Mouse (Mus musculus): ENCODE data around the gene Lsg1. TPM values are rescaled to one million over a fixed set of nuclear protein-coding genes. Genes with fewer than 3 reads are reported as not detected.

Lsg1 gene
- polyA plus RNA-seq, 1 experiment, result 11.9 TPM

DNA sequence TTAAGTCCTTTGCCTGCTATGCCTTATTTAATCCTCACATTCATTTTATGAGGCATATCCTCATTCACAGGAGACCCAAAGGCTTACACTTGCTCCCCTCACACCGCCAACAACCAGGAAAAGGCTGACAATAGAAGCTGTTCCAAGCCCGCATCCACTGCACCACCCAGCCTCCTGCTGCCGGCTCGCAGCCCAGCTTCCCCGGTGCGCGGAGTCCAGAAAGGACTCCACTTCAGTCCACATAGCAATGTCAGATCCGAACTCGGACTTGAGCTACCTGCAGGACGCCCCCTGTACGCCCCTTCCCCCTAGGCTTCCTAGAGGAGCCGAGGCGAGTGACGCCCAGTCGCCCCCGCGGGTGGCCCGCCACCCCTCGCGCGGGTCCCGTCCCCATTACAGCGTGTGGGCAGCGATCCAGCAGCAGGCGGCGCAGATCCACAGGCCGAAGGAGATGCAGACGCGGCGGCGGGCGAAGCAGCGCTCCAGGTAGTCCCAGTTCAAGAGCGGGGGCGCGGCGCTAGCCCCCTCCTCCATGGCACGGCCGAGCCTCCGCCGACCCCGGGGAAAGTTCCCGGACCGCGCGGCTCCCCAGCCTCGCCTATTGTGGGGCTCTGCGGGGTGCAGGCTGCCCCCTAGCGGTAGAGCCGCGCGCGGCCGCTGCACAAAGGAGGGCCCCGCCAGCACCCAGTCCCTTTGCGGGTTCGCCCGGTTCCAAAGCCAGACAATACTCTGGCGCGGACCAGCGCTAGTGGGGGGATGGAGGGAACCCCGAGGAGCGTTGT lies 37.2 kb downstream of the Lsg1 start:
- H3K36me3 ChIP-seq (ENCODE audit: control insufficient read depth, insufficient read depth, low read length), result no peaks in the 10 kb centered on the region
- TF ChIP-seq POLR2A (IDR thresholded peaks at IDR 0.05; ENCODE audit: control insufficient read depth, low read depth, low read length) (no peak), CTCF (IDR thresholded peaks at IDR 0.05; ENCODE audit: control insufficient read depth, insufficient read depth, insufficient replicate concordance, low read depth, low read length) (peak; percentile 71)
- peak overlapping the region; percentile 89 for H3K4me3 ChIP-seq (ENCODE audit: control insufficient read depth, low read depth, low read length)
- peaks cover 13% of the 10 kb centered on the region for H3K4me1 ChIP-seq (ENCODE audit: control insufficient read depth, insufficient read depth, low read length)
- no peak overlapping the region for H3K27ac ChIP-seq (ENCODE audit: control insufficient read depth, insufficient read depth, low read depth, low read length)
- no peaks in the 10 kb centered on the region for H3K27me3 ChIP-seq (ENCODE audit: control insufficient read depth, insufficient read depth, low read length)

GRCm38 (mm10) chr16:30549516-30549915 lies 37.9 kb downstream of the Lsg1 start:
- no peak overlapping the region for H3K27ac ChIP-seq (ENCODE audit: control insufficient read depth, insufficient read depth, low read depth, low read length)

DNA sequence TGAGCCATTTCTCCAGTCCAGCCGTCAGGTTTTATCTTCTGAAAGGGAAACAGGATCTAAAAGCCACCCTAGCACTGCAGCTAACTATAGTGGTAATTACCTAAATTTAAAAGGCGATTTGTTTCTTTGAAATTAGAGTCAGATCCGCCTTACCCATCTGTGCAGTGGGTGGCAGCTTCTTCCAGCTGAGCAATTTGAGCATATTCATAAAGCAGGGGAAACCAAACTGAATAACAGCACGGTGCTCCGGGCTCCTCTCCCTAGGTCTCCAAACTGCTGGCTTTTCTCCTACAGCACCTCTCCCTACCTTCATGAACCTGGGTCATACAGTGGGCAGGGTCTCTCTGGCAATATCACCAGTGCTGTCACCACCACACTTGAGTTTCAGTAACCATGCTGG lies 39.1 kb downstream of the Lsg1 start:
- H3K4me3 ChIP-seq (ENCODE audit: control insufficient read depth, low read depth, low read length), result no peak overlapping the region
- TF ChIP-seq CTCF (IDR thresholded peaks at IDR 0.05; ENCODE audit: control insufficient read depth, insufficient read depth, insufficient replicate concordance, low read depth, low read length) (no peak), POLR2A (IDR thresholded peaks at IDR 0.05; ENCODE audit: control insufficient read depth, low read depth, low read length) (no peak)
- H3K27me3 ChIP-seq (ENCODE audit: control insufficient read depth, insufficient read depth, low read length), result no peaks in the 10 kb centered on the region

More at GRCm38 (mm10) chr16:30549516-30549915, 37.9 kb downstream of the Lsg1 start:
- Histone ChIP-seq H3K36me3 (ENCODE audit: control insufficient read depth, insufficient read depth, low read length) (no peaks in the 10 kb centered on the region), H3K4me3 (ENCODE audit: control insufficient read depth, low read depth, low read length) (no peak overlapping the region; the same call in 1 of the 2 replicates), H3K27me3 (ENCODE audit: control insufficient read depth, insufficient read depth, low read length) (no peaks in the 10 kb centered on the region), H3K4me1 (ENCODE audit: control insufficient read depth, insufficient read depth, low read length) (peaks cover 13% of the 10 kb centered on the region)
- TF ChIP-seq CTCF (IDR thresholded peaks at IDR 0.05; ENCODE audit: control insufficient read depth, insufficient read depth, insufficient replicate concordance, low read depth, low read length), result no peak

DNA sequence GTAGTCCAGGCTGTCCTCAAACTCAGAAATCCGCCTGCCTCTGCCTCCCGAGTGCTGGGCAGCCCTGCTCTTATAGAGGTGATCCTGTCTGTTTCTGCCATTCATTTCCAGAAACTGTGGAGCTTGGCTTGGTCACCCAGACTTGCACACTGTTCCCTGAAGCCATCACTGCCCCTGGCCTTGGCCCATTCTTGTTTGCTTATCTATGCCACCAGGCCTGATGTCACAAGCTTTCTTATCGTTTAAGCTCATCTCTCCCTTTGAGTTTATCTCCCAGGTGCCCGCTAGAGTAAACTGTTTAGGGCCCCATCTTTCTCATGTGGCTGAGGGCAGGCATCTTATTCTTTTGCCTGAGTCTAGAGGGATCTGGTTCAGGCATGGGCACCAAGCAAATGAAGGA lies 42.7 kb downstream of the Lsg1 start:
- TF ChIP-seq POLR2A (IDR thresholded peaks at IDR 0.05; ENCODE audit: control insufficient read depth, low read depth, low read length) (no peak), CTCF (IDR thresholded peaks at IDR 0.05; ENCODE audit: control insufficient read depth, insufficient read depth, insufficient replicate concordance, low read depth, low read length) (no peak)
- H3K36me3 ChIP-seq (ENCODE audit: control insufficient read depth, insufficient read depth, low read length), result no peaks in the 10 kb centered on the region
- no peaks in the 10 kb centered on the region for H3K27me3 ChIP-seq (ENCODE audit: control insufficient read depth, insufficient read depth, low read length)
- H3K4me3 ChIP-seq (ENCODE audit: control insufficient read depth, low read depth, low read length), result no peak overlapping the region
- H3K4me1 ChIP-seq (ENCODE audit: control insufficient read depth, insufficient read depth, low read length), result peaks cover 15% of the 10 kb centered on the region
- no peak overlapping the region for H3K27ac ChIP-seq (ENCODE audit: control insufficient read depth, insufficient read depth, low read depth, low read length)

More for the DNA sequence above, 39.1 kb downstream of the Lsg1 start:
- H3K36me3 ChIP-seq (ENCODE audit: control insufficient read depth, insufficient read depth, low read length), result no peaks in the 10 kb centered on the region
- H3K27ac ChIP-seq (ENCODE audit: control insufficient read depth, insufficient read depth, low read depth, low read length), result no peak overlapping the region
- H3K4me1 ChIP-seq (ENCODE audit: control insufficient read depth, insufficient read depth, low read length), result peaks cover 13% of the 10 kb centered on the region

DNA sequence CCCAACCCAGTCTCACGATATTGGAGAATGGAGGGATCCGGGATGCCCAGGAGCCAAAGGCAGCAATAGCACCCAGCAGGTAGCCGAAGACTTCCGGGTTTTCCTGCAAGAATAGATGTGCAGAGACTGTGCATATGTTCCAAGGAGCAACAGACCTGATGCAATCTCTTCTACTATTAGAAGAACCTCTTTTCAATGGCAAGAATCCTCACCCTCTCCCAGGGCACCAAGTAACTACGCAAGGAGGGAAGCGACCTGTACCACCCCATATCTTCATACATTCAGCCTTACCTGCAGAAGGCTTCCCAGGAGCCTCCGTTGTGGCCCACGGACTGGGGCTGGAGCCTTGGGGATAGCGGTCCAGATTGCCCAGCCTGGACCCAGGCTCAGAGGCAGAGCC lies 44.0 kb downstream of the Lsg1 start:
- Histone ChIP-seq H3K4me1 (ENCODE audit: control insufficient read depth, insufficient read depth, low read length) (peaks cover 17% of the 10 kb centered on the region), H3K27ac (ENCODE audit: control insufficient read depth, insufficient read depth, low read depth, low read length) (no peak overlapping the region), H3K36me3 (ENCODE audit: control insufficient read depth, insufficient read depth, low read length) (no peaks in the 10 kb centered on the region), H3K27me3 (ENCODE audit: control insufficient read depth, insufficient read depth, low read length) (no peaks in the 10 kb centered on the region), H3K4me3 (ENCODE audit: control insufficient read depth, low read depth, low read length) (no peak overlapping the region)
- TF ChIP-seq POLR2A (IDR thresholded peaks at IDR 0.05; ENCODE audit: control insufficient read depth, low read depth, low read length) (no peak), CTCF (IDR thresholded peaks at IDR 0.05; ENCODE audit: control insufficient read depth, insufficient read depth, insufficient replicate concordance, low read depth, low read length) (no peak)

GRCm38 (mm10) chr16:30542826-30543225 lies 44.6 kb downstream of the Lsg1 start:
- TF ChIP-seq POLR2A (IDR thresholded peaks at IDR 0.05; ENCODE audit: control insufficient read depth, low read depth, low read length) (no peak), CTCF (IDR thresholded peaks at IDR 0.05; ENCODE audit: control insufficient read depth, insufficient read depth, insufficient replicate concordance, low read depth, low read length) (no peak)

DNA sequence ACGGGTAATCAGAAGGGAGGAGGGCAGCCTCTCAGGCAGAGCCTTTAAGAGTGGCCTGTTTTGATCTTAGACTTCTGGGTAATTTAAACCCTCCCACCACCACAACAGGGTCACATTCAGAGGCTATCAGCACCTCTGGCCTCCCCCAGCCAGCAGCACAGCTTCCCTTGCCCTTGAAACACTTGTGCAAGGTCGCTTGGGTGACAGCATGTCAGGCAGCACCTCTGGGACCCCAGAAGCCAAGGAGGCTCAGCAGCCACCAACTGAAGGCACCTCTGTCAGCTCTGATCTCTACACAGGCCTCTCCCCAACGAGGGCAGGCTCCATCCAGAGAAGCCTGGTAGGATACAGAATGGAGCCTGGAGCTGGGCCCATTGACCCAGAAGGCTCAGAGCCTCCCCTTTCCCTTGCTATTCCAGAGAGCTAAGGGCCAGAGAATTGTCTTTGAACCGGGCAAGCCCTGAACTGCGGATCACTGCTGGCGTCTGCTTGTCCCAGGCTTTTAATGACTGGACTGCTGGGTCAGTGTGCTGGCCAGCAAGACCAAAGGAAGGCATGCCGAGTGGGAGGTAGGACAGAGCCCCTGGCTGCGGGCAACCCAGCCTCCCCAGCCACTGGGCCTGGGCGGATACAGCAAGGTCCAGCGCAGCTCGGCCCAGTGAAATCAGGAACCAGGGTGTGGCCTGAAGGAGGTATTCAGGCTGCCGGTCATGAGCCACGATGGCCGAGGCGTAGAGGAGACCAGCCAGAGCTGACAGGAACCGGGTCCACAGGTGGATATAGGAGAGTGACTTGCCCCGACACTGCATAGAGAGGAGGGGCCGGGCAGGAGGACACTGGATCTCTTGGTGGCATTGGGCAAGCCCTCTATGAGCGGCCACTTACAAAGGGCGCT lies 47.0 kb downstream of the Lsg1 start:
- Histone ChIP-seq H3K36me3 (ENCODE audit: control insufficient read depth, insufficient read depth, low read length) (no peaks in the 10 kb centered on the region), H3K27me3 (ENCODE audit: control insufficient read depth, insufficient read depth, low read length) (no peaks in the 10 kb centered on the region), H3K4me3 (ENCODE audit: control insufficient read depth, low read depth, low read length) (peak overlapping the region; percentile 34), H3K27ac (ENCODE audit: control insufficient read depth, insufficient read depth, low read depth, low read length) (no peak overlapping the region), H3K4me1 (ENCODE audit: control insufficient read depth, insufficient read depth, low read length) (peaks cover 17% of the 10 kb centered on the region)
- no peak for TF ChIP-seq POLR2A (IDR thresholded peaks at IDR 0.05; ENCODE audit: control insufficient read depth, low read depth, low read length)
- TF ChIP-seq CTCF (IDR thresholded peaks at IDR 0.05; ENCODE audit: control insufficient read depth, insufficient read depth, insufficient replicate concordance, low read depth, low read length), result no peak

More at GRCm38 (mm10) chr16:30542826-30543225, 44.6 kb downstream of the Lsg1 start:
- peak overlapping the region; percentile 76 for H3K27ac ChIP-seq (ENCODE audit: control insufficient read depth, insufficient read depth, low read depth, low read length)
- no peaks in the 10 kb centered on the region for H3K36me3 ChIP-seq (ENCODE audit: control insufficient read depth, insufficient read depth, low read length)
- H3K27me3 ChIP-seq (ENCODE audit: control insufficient read depth, insufficient read depth, low read length), result no peaks in the 10 kb centered on the region
- no peak overlapping the region for H3K4me3 ChIP-seq (ENCODE audit: control insufficient read depth, low read depth, low read length)
- peaks cover 17% of the 10 kb centered on the region for H3K4me1 ChIP-seq (ENCODE audit: control insufficient read depth, insufficient read depth, low read length)
